Mouse (Mus musculus) kidney, adult 11 months (tissue): ENCODE measurements around the gene Cdk4.

ENCODE experiments used
- DNase-seq: peaks from one replicate; pipeline ENCODE4 v3.0.0; 2022

Cdk4 gene

DNA sequence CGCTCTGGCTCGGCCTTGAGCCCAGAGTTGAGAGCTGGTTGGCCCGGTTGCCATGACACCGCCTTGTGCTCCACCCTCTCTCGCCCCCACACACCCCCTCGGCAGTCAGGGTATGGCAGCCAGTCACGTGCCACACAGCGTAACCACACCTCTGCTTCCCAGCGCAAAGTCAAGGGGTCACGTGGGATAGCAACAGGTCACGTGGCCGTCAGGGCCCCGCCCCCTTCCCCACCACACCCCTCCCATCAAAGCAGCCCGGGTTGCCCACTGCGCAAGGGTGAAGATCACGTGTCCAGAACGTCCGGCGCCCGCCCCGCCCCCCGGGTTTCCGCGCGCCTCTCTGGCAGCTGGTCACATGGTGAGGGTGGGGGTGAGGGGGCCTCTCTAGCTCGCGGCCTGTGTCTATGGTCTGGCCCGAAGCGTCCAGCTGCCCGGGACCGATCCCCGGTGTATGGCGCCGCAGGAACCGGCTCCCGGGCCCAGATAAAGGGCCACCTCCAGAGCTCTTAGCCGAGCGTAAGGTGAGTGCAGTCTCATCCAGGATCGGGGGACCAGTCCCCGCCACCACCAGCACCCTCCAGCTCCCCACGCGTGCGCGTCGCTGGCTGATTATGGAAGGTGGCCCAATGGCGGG, at the start of gene Cdk4:
Gene Cdk4 (plus strand): TSS at position 296 of the 634 bp plus-strand sequence.
- peak; percentile 98 for DNase-seq

DNA sequence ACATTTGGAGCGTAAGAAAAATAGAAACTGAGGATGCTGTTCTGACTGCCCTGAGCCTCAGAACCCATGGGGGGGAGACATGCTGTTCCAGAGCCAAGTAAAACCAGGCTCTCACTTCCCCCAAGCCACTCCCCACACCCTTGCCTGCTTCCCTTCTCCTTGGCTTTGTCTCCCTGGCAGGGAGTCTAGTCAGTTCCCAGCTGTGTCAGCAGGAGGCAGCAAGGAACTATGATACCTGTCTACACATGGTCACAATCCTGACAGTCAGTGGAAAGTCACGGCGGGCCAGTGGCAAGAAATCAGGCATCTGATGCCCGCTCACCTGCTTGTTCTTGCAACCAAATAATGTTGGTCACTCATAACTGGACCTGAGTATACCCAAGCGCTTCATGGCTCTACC, 46.8 kb upstream of the Cdk4 start:
- peak; percentile 40 for DNase-seq

DNA sequence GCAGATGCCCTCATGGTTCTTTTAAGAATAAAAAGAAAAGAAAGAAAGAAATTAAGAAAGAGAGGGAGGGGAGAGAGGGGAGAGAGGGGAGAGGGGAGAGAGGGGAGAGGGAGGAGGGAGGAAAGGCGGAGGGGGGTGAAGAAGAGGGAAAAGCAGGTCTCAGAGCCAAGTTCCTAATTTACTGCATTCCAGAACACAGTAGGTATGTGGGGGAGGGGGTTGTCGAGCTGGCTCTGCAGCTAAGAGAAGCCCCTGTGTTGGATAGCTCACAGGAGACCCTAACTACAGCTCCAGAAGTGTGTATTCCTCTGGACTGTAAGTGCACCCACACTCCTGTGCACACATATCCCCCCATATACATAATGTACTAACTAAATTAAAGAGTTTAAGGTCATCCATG, 46.3 kb upstream of the Cdk4 start:
- no peak for DNase-seq

DNA sequence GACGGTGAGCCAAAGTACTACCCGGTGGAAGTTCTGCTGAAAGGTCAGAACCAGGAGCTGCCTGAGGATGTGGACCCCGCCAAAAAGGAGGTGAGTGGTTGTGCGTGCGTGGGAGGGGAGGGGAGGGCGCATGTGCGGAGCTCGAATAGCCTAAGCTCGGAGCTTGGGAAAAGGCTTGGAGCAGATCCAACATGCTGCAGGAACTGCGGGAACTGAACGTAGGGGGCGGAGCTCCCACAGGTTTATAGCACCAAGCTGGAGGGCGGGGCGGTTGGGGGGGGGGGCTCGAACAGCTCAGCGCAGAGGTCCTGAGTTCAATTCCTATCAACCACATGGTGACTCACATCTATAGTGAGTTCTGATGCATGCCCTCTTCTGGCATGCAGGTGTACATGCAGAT, 44.9 kb upstream of the Cdk4 start:
- DNase-seq, result no peak

DNA sequence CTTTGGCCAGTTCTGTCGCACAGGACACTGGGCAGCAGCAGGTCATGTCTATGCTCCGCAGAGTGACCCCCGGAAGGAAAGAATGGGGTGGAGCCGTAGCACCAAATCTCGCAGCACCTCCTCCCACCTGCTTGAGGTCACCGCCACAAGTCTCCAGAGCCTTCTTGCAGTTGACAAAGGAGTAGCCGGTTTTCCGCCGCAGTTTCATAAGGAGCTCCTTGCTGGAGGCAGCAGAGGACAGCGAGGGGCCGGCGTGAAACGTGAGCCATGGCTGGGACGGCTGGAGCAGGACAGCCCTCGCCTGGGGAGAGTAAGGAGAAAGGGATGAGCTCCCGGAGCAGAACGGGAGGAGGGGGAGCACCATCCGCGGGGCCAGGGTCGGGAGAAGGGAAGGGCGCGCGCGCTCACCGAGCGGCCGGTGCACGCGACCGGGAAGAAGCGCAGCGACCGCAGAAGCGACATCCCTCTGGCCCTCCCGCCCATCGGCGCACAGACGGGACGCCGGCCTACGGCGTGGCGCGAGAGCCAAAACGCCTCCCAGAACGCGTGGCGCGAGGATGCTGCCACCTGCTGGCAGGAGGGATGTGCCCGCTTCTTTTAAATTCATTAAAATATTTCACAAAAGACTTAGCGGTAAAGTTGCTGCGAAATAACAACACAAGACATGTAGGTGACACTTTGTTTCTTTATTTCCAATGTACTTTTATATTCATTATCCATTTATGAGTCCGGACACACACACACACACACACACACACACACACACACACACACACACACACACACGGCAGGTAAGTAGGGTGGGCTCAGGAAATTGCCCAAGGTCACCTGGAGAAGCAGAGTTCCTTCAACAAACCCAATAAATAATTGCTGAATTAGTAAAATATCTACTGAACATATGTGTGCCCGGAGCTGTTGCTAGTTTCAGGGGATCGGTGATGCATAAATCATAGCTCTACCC, 32.7 kb upstream of the Cdk4 start, which contains the start of gene Tsfm:
Gene Tsfm (minus strand): TSS at position 505 of the 961 bp plus-strand sequence.
- DNase-seq, result peak; percentile 79

DNA sequence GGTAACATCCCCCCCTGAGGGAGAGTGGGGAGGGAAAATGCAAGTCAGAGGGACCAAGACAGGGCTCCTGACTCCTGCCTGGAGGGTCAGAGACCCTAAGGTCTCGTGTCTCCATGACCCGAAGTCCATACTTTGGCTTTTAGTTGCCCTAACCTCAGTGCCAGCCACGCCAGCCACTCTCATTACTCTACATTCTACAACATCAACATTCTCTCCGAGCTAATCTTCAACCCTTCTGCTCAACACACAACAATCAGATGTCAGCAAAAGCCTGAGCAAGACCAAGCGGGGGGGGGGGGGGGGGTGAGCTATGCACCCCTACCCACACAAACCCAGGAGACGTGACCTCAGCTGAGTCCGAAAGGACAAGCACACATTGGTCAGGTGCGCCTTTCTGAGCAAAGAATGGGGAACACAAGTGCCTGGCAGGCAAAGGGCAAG, 30.0 kb upstream of the Cdk4 start:
- DNase-seq, result peak; percentile 88

DNA sequence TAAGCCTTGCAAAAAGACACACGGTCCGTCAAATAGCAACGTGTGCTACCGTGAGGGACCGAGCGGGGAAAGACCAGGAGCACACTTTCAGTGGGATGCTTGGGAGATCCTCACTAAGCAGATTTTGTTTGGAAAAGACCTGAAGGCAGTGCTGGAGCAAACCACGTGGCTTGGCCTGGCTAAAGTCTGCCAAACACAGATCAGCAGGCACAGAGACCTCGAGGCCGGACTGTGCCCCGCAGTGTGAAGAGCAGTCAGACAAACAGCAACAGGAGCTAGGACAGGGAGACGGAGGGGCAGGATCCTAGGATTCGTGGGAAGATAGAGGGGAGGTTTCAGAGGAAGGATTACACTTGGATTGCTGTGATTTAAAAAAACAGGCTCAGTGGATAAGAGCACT, 27.1 kb upstream of the Cdk4 start:
- DNase-seq, result peak; percentile 84

DNA sequence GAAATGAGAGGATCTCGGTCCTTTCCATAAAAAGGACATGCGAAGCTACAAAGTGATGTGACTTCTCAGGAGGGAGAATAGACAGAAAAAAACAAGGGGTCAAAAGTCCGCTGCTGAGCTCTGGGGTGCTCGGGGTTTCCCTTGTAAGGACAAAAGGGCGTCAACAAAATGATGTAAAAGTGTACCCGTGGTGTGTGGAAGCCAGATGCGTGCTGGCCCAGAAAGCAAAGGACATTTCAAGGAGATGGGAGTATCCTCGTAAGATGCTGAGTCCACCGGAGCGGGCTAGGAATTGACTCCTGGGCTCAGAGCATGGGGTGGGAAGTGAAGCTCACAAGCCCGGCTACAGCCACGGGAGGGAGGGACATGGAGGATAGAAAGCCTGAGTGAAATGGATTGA, 25.7 kb upstream of the Cdk4 start:
- peak; percentile 75 for DNase-seq

DNA sequence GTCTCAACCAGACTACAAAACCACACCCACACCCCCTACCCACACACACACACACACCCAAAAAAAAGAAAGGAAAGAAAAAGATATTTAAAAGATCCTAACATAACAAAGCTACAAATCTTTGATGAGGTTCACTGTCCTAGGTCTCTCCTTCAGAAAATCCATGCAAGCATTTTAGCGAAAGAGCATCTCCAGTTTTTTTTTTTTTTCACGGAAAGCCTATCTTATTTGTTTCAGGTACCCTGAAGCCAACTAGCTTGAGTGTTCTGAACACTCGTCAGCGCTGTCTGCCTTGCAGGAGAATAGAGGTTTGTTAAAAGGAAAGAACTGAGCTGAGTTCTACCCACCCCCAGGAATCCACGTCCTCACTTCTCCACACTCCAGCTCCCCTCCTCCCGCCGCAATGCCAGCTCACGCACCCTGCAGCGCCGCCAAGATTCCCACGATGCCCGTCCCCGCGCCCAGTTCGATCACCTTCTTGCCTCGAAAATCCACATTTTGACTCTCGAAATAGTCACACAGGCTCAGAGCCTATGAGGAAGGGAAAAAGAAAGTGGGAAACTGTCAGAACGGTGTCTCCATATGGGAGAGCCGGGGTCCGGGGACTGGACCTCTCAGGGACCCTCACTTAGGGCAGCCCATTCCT, 22.6 kb upstream of the Cdk4 start:
- DNase-seq, result no peak

DNA sequence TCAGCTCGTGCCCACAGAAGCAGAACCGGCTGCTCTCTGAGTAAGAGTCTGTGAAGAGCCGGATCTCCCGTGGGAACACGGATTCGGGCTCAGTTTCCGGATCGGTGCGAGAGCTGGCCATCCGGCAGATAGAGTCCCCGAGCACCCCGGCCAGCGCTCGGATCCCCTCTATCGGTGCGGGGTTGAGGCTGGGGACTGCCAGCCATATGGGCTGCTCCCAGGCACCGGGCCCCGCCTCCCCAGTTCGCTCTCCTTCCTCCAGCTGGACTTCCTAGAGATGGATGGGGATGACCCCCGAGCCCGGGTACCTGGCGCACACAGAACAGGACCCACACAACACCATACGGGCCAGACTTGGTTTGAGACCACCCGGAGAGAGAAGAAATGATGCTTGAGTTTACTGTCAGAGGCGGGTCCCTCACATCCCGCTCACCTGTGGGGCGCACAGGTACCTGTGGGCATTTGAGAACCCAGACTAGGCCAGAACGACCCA, 22.0 kb upstream of the Cdk4 start, which contains the start of the genes Mettl1 and Eef1akmt3:
Gene Mettl1 (plus strand): TSS at position 141 of the 493 bp plus-strand sequence.
Gene Eef1akmt3 (minus strand): TSS at position 240 of the 493 bp plus-strand sequence.
- no peak for DNase-seq

DNA sequence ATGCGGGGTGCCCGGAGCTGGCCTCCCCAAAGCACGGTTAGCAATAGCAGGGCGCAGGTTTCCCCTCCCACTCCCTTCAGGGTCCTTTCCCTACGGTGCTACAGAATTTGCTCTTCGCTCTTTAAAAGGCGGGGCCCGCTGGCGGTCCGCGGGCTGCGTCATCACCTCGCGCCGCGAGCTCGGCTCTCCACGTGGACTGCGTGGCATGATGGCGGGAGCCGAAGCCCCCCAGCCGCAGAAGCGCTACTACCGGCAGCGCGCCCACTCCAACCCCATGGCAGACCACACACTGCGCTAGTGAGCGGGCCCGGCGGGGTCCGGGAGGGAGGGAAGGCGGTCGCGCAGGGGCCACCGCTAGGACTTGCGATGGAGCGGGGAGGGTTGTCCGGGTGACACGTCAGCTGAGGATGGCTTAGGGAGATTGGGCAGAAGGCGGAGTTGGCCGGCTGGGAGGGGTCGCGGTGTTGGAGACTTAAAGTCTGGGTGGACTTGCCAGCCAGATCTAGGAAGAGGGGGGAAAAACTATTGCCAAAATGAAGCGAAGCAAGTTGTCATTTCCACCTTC, 21.5 kb upstream of the Cdk4 start:
- DNase-seq, result peak; percentile 85

DNA sequence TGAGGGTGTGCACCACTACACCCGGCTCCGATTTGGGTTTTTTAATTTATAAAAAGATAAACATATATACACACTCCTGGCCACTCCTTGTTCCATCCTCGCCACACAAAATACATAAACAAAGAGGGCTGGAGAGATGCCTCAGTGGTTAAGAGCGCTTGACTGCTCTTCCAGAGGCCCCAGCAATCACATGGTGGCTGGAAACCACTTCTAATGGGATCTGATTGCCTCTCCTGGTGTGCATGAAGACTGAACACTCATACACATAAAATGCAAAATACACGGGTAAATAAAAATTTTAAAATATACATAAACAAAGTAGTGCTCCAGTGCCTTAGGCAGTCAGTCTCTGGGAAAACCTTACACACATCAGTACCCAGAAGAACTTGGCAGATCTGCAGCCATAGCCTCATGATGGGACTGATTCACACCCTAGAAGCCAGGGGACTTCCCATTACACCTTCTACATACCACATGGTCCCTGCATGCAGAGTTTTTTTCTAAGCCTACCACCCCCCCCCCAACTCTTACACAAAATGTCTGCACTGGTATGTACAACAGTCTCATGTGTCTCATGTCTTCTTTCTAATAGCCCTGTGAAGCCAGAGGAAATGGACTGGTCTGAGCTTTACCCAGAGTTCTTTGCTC, 20.7 kb upstream of the Cdk4 start:
- no peak for DNase-seq

DNA sequence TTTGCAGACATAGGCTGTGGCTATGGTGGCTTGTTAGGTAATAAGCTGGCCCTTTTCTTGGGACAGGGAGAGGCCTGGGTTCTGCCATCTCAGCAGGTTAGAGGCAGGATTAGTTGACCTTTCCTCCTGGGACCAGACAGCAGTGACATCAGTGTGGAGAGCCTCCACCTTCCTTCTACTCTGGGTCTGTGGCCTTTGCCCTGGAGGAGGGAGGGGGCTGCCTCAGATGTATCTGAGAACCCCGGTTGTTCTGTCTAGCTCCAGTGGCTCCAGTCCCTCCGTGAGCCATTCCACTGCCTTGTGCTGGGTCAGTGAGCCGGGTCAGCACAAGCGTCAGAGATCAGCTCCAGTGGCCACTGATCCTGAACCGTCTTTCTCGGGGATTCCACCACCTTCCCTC, 20.1 kb upstream of the Cdk4 start:
- DNase-seq, result peak; percentile 94

DNA sequence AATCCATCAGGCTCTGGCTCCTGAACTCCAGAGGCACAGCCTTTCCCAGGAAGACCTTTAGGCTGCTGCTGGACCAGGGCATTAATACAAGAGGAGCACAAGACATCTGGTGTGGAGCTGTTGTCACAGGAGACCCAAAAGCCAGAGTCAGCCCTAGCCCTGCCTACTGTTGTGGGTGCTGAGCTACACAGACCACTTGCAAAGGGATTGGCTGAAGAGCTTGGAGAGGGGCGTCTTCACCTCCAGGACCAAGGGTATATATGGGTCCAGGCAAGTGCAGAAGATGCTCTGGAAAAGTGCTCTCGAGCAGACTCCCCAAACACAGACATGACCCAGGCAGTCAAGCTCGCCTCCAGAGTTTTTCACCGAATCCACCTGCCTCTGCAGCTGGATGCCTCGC, 15.4 kb upstream of the Cdk4 start, which contains the start of gene Cyp27b1:
Gene Cyp27b1 (plus strand): TSS at position 297 of the 400 bp plus-strand sequence.
- no peak for DNase-seq

DNA sequence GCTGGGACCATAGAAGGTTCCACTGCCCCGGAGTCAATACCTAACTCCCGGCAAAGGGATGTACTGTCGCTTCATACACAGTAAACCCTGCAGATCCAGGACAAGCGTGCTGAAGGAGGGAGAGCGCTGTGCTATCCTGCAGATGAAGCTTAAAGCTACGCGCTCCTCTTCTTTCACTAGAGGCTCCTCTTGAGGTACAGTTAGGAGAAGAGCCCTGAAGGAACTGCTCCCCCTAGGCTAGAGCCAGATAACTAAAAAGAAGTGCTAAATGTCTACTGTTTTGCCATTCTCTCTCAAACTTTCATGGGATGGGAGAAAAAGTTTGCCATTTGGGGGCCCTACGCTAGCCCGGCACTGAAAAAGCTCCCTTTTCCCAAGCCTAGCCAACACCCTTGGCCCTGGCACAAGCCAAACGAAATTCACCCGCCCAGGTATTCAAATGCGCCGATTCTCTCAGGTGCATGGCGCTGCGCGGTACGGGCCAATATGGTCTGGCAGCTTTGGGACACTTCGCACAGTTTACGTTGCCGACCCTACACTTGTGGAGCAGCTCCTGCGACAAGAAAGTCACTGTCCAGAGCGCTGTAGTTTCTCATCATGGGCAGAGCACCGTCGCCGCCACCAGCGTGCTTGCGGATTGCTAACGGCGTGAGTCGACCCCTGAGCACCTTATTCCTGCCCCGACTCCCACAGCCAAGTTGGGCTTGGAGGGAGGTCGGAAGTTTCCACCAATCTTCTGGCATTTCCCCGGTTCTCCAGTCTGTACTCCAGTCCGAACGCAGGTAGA, 14.5 kb upstream of the Cdk4 start:
- no peak for DNase-seq

DNA sequence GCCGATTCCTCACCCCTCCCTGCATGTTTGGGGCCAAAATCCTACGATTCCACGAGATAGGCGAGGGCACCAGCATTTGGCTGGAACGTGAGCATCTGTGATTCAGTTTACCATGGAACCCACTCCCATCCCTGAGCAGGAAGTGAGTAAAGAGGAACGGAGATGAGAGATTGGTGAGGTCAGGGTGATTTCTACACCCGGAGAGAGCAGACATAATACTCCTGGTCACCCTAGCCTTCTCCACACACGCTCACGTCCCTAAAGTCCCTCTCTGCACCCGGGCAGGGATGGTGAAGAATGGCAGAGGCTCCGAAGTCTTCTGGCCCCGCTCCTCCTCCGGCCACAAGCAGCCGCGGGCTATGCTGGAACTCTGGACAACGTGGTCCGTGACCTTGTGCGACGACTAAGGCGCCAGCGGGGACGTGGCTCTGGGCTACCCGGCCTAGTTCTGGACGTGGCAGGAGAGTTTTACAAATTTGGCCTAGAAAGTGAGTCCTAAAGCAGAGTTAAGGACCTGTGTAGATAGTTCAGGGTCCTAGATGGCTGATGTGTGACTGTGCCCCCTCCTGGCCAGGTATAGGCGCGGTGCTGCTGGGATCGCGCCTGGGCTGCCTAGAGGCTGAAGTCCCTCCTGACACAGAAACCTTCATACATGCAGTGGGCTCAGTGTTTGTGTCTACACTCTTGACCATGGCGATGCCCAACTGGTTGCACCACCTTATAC, 13.8 kb upstream of the Cdk4 start:
- no peak for DNase-seq

DNA sequence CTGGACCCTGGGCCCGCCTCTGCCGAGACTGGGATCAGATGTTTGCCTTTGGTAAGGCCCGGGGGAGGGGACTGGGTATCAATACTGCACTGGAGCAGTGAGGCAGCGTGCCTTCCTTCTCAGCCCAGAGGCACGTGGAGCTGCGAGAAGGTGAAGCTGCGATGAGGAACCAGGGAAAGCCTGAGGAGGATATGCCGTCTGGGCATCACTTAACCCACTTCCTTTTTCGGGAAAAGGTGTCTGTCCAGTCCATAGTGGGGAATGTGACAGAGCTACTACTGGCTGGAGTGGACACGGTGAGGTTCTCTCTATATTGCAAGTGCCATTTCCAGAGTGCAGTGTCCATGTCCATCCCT, 13.2 kb upstream of the Cdk4 start:
- no peak for DNase-seq

DNA sequence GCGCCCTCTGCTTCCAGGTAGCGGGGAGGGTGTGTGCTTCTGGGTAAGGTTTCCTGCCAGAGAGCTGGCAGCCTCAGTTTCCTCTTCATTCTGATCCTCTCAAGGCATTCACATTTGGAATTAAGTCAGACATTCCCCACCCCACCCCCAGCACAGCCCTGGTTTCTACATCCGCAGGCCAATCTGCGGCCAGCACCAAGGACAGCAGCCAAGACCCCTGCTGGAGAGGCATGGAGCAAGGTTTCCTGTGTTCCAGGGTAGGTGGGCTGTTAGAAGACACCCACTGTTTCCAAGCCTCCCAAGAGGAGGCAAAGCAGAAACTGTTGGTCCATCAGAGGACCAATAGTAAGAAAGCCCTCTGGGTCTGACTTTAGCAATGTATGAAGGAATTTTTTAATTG, 8.7 kb upstream of the Cdk4 start:
- DNase-seq, result no peak

DNA sequence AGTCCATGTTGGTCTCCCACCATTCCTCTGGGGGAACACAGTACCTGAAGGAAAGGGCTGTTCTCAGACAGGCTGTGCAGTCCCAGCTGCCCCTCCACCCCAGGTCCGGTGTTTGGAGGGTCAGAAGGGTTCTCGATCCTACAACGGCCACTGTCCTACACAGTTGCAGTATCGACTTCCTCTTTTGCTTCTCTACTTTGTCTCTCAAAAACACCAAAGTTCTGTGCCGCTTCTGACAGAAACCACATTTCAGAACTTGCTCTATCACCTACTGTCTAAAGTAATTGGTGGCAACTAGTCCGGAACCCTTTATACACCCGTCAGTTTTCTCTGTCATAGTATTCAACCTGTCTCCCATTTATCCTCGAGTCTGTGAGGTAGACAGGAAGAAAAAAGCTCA, 7.9 kb upstream of the Cdk4 start:
- DNase-seq, result no peak

DNA sequence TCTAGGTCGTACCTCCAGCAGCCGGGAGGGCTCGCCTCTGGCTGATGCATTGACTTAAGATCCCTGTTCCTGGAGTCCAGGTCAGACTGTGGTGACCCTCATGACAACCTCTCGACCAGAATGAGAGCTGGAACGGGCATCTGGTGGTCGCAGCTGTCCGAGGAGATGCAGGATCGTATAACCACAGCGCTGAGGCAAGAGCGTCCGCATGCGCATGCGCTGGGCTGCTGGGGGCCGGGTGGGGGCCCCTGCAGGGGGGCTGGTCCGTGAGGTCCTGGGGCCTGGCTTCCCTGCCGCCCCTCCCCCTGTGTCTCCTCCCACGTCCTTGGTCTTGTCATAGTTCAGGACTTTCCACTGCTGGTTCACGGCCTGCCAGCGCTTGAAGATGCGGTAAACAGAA, 6.8 kb upstream of the Cdk4 start:
- DNase-seq, result no peak

DNA sequence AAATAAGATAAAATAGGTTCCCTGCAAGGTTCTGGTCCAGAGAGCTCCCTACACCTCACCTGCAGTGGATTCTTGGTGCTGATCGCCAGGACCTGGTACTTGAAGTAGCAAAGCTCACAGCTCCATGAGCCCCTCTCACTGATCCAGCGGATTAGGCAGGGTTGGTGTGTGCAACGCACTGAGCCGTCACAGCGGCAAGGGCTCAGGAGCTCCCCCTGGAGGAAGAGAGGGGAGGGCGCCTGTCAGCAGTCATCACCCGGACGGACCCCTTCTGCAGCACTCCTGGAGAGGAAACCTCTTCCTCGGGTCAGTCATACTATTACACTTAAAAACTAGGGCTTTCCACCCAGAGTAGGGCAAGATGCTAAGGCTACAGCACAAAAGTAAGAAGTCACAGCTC, 5.2 kb upstream of the Cdk4 start:
- DNase-seq, result peak; percentile 67
